Mouse (Mus musculus) left cerebral cortex, postnatal 14 days (tissue): ENCODE results near the gene Olfr837. TPM values are rescaled to one million over a fixed set of nuclear protein-coding genes. Genes with fewer than 3 reads are reported as not detected.
"Not testable (repeated sequence)": the region's sequence is repeated elsewhere in the genome, so short reads cannot be mapped to it uniquely, and the experiment has no call there.

Experiments
- DNase-seq, 2 experiments: peaks; one replicate each; pipeline ENCODE4 v3.0.0; 2021 to 2022; ENCODE audit warnings: low spot score in 2 of 2, mixed read lengths in 1 of 2
- intact Hi-C: fragments of 180-260 bp; cut with DNase I; formaldehyde crosslinking; loops from one replicate; pipeline ENCODE4 v1.15.1; 2025
- long read RNA-seq, 2 experiments: library from polyadenylated mRNA; stranded (forward); transcript quantifications; one replicate each; pipeline ENCODE4 v2.0.0; 2021
- total RNA-seq, 2 experiments: library from RNA; stranded (reverse); gene quantifications; 2 replicates each; pipeline ENCODE4 v1.2.3; 2021

Gene Olfr837
- total RNA-seq = not detected
- long read RNA-seq, experiment 1 = 0 reads
- long read RNA-seq, experiment 2 = 0 reads

GRCm38 (mm10) chr9:19136017-19136416, at the start of gene Olfr837:
Gene Olfr837, plus strand, starts transcription at chr9:19136317.
- intact Hi-C loops = no loop called here
- no peak for DNase-seq

GRCm38 (mm10) chr9:19092889-19093753, 43.0 kb upstream of the Olfr837 start:
- intact Hi-C loops = not testable (repeated sequence)

DNA sequence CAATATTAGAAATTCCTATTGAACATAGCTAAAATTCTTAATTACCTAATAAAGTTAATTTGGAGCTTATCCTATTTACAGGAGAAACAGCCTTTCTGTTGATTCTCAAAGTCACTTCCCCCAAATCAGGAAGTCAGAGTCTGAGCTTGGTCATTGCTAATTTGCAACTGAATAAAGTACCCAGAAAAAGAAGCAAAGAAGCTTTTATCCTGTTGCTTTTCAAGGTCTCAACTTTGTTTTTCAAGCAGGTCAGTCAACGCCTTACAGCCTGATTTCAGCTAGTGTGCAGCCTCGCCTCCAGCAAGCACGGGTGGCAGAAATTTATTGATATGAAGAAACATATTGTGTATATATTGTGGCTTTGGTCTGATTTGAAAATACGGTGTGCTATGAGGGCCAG, 38.8 kb upstream of the Olfr837 start:
- no peak for DNase-seq
- intact Hi-C loops = no loop called here

More at GRCm38 (mm10) chr9:19092889-19093753, 43.0 kb upstream of the Olfr837 start:
- DNase-seq = not testable (repeated sequence)

- DNase-seq = no peak
- intact Hi-C loops = no loop called here
These were observed 16.0 kb upstream of the Olfr837 start, which contains the start of gene Olfr836 for GRCm38 (mm10) chr9:19120082-19120481. Gene Olfr836, plus strand, starts transcription at chr9:19120382.

GRCm38 (mm10) chr9:19177212-19177611, 41.1 kb downstream of the Olfr837 start, which contains the start of gene Olfr839-ps1:
Gene Olfr839-ps1, minus strand, starts transcription at chr9:19177312.
- no peak for DNase-seq
- intact Hi-C loops = no loop called here

Other genes starting within 250 kb of the Olfr837 start
- not detected for gene Olfr832, start 199.2 kb upstream of the Olfr837 start, total RNA-seq
- gene Olfr834, start 148.3 kb upstream of the Olfr837 start, total RNA-seq = not detected
- not detected for gene Olfr835, start 103.6 kb upstream of the Olfr837 start, total RNA-seq
- not detected for gene Olfr836, start 15.9 kb upstream of the Olfr837 start, total RNA-seq
- under 1 TPM; 0.07 to 0.08 TPM for gene Olfr839-ps1, start 41.0 kb downstream of the Olfr837 start, total RNA-seq
- not detected for gene Olfr843, start 115.7 kb downstream of the Olfr837 start, total RNA-seq
- not detected for gene Olfr844, start 180.0 kb downstream of the Olfr837 start, total RNA-seq
- gene Olfr845, start 200.1 kb downstream of the Olfr837 start, total RNA-seq = not detected
- gene Olfr846, start 227.7 kb downstream of the Olfr837 start, total RNA-seq = not detected
- not detected for gene Olfr847, start 242.4 kb downstream of the Olfr837 start, total RNA-seq